Mouse (Mus musculus) brain, adult 2 months (tissue): ENCODE measurements at regions not wholly inside any gene's neighbourhood (a gene's known extent, or its start where the extent isn't known, plus 50 kb on each side); places are given as distances from the start of the nearest gene placed in this dataset.
"Not testable (repeated sequence)": the region's sequence is repeated elsewhere in the genome, so short reads cannot be mapped to it uniquely, and the experiment has no call there.

Experiments used
- DNase-seq: peaks from one replicate; pipeline ENCODE4 v3.0.0; 2011; ENCODE audit warnings: low read depth, low spot score

DNA sequence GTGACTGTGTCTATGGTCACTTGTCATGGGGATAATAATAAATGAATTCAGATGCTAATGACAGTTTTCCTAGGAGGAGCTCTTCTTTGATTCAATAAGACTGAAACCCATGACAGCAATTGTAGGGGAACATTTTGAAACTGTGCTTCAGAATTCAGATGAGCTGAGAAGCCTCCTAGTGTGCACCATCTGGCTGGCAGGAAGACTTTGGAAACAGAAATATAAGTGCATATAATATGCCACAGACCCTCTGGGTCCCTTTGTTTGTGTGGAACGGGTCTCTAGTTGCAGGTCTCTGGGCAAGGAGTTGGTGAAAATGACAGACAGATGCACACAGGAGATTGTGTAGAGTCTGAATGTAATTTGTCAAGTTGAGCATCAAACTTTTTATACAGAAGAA, 1043.3 kb upstream of the Cntnap5a start:
- peak; percentile 5 for DNase-seq

GRCm38 (mm10) chr1:114641854-114642253, 1042.7 kb upstream of the Cntnap5a start:
- not testable (repeated sequence) for DNase-seq

- no peak for DNase-seq
Observed at GRCm38 (mm10) chr1:114673954-114674353, 1010.6 kb upstream of the Cntnap5a start.

DNA sequence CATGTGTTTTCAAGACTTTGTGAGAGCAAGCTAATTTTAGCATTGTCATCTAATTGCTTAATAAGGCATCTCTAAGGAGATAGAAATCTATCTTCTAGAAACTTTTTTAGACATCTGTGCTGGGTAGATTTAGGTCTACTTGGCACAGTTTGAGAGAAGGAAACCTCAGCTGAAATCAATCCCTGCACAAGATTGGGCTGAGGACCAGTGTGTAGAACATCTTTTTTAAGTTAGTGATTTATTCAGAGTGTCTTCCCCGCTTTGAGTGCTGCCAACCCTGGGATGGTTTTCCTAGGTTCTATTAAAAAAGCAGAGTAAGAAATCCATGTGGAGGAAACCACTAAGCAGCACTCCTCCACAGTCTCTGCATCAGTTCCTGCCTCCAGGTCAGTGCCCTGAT, 1003.3 kb upstream of the Cntnap5a start:
- peak; percentile 45 for DNase-seq

GRCm38 (mm10) chr1:114721142-114721541, 963.4 kb upstream of the Cntnap5a start:
- peak; percentile 7 for DNase-seq

DNA sequence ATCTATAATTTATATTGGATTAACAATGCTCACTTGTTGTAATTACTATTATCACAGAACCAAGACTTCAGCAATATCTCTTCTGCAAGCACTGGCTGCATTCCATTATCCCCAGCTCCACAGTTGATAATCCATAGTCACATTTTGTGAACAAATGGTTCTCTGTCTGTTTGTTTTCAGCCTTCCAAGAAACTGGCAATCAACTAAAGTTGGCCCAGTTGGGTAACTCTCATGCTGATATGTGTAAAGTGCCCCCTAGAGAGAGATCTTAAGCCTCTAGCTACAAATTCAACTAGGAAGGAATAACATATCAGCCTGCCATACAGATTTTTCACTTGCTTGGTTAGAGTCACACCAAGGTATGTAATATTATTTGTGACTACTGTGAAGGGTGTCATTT, 955.4 kb upstream of the Cntnap5a start:
- peak; percentile 43 for DNase-seq
